Mouse (Mus musculus) thymus, postnatal 4 days (tissue): ENCODE results near the gene Pdlim1.

Experiments used
- DNase-seq: peaks from one replicate; pipeline ENCODE4 v3.0.0; 2021

Gene Pdlim1

DNA sequence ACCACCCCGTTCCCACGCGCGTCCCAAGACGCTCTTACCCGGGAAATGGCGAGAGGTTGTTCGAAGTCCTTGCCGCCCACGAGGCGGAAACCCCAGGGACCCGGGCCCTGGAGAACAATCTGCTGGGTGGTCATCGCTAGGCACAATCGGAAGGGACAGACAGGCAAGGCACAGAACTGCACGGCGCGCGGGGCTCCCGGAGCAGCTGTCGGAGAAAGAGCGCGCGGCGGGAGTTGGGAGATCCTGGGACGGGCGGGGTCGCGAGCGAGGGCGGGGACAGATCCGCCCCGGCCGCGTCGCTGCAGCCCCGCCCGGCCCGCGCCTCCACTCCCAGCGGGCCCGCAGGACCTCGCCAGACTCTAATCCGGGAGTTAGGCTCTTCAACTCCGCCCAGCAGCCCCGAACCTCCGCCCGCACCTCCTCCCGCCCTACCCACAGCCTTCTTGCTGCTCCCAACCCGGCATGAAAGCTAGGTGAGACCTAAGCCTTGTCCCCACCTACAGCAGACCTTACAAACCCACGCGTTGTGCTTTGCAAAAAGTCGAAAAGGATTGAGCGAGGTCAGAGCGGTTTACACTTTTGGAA lies at the start of gene Pdlim1:
TSS of gene Pdlim1 (minus strand) at position 535 of the 585 bp plus-strand sequence.
- DNase-seq: peak; percentile 85

DNA sequence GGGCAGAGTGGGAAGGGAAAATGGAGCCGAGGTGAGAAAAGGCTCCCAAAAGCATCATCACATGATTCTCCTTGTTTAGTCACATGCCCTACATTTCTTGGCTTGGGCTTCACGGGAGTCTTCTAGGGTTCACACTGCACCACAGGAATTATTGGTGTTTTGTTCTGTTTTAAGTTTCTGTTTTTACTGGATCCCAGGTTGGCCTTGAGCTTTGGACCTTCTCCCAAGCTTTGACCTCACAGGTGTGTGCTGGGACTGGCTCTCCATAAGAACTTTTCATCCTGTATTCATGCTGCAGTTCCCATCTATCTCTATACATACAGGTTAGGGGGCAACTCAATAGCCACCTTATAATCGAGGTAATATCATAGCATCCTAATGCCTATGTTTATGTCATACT lies 47.6 kb upstream of the Pdlim1 start:
- no peak for DNase-seq

DNA sequence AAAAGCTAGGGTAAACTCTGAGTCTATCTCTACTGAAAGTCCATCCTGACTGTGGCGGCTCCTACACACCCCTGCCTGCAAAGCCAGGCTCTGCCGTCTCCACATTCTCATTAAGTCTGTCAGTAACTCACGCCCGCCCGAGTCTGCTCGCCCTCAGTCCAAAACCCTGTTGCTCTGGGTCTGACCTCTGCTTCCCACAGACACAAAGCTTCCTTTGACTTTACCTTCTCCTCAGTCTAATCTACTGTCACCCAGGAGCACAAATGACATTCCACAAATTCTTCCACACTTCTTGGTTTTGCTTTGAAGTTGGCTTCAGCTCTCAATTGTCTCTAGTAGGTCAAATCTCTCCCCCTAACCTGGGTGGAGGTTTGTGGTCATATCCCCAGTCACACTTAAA lies 46.9 kb upstream of the Pdlim1 start:
- no peak for DNase-seq

DNA sequence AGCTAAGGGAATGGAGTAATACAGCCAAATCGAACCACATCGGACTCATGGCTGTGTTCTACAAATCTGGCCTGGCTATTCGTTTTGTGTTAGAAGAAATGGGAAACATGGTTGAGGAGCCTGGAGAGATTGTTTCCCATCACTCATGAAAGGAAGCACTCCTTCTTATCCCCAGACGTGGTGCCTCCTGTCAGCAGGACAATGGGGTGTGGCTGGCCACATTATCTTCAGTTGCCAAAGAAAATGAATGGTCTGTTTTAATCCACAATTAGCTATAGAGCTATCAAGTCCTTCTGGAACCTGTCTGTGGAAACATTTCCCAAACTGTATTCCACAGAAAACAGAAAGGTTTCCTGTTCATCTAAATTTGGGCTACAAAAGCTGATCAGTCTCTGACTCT lies 45.4 kb upstream of the Pdlim1 start:
- DNase-seq: no peak

DNA sequence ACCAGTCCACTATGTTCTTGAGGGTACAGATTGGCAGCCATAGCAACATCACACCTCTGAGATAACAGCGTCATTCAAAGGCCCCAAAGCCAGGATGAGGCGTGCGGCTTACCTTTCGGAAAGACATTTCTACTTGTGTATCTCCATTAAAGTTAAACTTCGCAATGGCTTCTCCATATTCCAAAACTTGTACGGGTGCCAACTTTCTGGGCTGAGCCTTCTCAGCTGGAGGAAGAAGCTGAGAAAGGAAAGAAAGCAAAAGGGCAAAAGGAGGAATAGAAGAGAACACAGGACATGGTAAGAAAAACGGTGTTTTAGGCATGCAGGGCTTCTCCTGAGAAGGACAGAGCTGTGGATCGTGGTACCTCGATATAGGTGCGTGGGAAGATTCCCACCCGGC lies 42.6 kb upstream of the Pdlim1 start:
- no peak for DNase-seq

DNA sequence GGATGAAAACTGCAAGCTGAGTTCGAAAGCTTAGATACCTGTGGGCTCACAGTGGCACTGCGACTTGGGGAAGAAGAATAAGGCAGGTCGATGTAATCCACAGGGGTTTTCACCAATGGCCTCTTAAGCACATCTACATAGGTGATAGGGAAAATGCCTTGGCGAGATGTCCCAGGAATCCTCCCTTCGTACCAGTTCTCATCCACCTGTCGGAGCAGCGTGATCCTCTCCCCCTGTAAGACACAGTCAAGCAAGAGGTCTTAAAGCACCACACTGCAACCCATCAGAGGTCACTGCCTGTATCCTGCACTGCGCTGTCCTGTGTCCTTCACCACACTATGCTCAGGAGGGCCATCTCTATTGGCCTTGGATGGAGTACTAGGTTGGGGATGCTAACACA lies 40.0 kb upstream of the Pdlim1 start:
- no peak for DNase-seq

DNA sequence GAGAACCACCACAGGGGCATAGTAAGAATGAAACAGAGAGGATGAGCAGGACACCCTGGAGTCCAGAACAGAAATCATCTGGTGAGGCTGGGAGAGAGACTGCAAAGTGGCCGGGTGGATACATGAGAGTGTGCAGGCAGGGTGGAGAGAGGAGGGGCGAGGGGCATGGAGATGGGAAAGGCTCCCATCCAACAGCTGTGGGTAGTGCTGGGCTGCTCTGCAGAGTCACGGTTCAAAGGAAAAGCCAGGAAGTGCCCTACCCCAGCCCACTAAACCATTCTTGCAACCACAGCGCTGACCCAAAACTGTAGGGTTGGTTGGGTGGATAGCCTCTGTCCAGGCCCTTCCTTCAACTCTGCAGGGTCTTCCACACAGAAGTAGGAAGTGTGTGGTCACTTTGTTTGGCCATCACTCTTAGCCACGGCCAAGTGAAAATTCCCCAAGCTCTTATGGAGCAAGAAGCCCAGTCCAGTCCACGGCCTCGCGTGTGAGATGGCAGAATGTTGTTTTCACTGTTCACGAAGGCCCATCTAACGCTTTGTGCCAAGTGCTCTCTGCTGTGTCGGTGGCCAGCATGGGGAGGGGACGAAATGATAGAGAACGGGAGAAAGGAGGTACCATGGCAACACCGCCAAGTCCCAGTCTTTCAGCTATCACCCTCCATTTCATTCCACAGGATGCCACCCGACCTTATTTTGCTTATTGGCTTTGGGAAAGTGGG lies 38.9 kb upstream of the Pdlim1 start:
- no peak for DNase-seq

DNA sequence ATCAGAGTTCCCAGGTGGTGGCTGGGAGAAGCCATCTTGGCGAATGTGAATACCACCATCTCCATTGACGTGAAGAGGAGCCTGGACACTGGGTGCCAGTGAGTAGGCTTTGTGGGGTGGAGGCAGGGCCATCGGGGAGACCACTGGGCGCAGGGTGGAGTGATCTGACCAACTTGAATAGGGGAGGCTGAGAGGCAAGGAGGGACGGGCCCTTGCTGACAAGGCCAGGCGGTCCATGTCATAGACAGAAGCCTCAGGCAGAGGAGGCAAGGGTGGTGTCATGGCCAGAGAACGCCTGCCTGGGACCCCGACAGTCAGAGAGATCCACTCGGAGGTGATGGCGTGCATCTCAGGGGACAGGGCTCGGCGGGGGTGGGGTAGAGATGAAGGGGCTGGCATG lies 38.3 kb upstream of the Pdlim1 start:
- no peak for DNase-seq

DNA sequence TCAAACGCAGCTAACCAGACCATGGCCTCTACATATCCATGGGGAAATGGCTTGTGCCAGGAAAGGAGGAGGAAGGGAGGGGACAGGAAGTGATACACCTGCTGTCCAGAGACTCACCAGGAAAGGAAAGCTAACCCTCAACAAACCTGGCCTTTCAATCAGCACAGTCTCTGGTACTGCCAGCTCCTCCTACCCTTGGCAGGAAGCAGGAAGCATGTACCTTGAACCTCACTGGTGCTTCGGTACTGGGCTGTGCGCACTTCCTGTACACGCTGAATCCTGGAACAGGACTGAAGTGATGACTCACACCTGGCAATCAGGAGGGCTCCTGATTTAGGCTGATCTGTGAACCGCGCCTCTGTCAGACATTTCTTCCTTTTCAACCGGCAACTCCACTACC lies 35.9 kb upstream of the Pdlim1 start:
- no peak for DNase-seq

DNA sequence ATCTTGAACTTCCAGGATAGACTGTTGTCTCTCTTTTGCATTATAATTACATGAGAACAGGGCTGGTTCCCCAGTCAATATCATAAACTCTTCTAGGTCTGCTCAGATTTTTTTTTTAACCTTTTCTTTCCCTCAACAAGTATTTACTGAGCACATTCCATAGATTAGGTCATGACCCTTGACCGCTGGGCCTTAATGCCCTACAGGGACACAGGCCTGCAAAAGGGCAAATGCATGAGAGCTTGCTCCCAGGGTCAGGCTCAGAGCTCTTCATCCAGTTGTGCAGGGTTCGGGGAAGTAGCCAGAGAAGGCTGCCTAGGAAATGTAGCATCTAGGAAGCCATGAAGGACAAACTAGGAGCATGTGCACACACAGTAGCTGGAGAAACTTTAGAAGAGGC lies 35.0 kb upstream of the Pdlim1 start:
- DNase-seq: no peak

DNA sequence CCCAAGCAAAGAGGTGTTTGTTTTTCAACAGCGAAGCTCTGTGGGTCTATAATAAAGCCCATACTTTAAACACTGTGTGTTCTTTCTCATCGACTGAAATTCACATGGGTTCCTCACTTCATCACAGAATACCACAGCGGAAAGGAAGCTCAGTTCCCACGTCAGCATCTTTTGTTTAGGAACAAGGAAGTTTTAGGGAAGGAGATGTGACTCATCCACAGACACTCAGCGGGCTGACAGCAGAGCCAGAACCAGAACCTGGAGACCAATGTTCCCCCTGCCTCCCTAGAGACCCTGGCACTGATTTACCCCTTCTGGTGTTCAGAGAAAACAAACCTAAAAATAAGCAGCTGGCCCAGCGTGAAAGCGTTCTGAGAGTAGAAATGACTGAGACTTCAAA lies 33.8 kb upstream of the Pdlim1 start:
- no peak for DNase-seq

DNA sequence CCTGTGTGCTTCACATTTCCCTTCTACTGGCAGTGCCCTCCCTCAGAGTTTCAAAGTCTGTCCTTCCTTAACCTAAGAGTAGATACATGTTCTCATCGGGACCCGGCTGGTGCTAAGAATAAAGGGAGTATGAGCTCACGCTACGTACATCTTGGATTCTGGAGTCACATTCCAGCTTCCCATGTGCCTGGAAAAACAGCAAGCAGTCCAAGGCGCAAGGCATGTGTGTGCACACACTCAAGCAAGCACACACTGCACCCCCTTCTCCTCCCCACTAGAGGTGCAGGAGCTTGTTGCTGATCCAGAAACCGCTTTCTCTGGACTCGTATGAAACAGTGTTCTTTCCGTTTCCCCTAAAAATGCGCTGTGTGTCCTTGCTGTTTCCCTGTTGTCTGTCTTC lies 31.3 kb upstream of the Pdlim1 start:
- DNase-seq: no peak

DNA sequence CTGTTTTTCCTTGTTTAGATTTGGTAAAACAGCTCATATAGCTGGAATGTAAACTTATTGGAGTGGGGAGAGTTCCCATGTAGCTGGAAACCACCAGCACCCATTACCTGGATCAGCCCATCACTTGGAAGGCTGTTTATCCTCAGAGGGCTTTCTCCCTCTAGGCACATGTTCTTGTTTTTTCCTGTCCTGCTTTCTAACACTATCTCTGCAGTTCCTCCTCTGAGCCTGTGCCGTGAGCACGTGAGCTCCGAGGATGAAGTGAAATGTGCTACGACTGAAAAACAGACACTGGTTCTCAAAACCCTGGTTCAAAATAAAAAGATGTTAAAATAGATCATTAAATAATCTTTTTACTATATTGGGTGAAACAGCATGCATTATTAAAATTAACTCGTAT lies 30.8 kb upstream of the Pdlim1 start:
- no peak for DNase-seq

DNA sequence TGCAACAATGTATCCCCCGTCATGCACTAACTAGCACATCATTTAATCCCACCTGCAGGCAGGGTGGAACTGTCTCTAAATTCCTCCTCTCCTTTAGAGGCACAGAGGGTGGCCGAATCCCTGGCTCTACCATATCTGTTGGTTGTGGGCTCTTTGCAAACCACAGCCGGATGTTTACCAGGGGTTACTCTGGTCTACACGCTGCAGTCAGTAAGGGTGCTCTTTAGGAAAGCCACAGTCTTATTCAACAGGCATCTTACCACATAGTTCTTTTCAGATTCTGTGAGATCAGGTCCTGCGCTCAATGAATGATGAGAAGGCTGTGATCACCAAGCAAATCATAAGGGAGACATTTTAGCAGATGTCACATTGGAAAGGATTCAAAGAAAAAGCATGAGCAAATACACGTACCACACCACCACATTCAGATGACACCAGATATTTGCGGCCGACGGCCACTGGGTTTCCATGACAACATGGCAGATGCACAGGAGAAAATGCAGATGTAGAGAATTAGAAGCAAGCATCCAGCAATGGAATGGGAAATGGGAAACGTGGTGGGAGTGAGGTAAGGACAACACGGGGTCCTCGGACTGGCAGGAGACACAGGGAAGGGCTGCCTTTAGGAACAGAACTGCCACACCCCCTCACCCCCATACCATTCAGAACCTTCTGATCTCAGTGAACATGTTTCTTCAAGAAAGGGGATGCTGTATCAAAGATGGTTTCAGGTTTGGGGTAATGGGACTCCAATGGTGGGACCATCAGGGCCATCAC lies 28.5 kb upstream of the Pdlim1 start:
- no peak for DNase-seq

DNA sequence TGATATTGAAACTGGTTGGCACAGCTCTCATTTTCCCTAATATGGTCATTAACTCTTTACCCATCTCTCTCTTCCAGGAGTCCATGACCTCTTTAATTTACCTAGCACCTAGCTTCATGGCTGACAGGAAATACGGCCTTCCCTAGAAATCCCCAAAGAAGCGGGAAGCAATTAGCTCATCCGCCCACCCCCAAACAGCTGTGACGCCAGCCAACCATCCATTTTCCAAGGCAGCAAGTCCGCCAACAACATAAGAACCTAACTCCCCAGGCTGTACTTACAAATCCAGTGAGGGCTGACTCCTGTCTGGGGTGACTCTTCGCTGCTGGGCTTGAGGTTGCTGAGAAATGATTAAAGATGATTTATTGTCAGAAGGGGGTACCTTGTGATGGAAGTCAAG lies 27.5 kb upstream of the Pdlim1 start:
- no peak for DNase-seq

DNA sequence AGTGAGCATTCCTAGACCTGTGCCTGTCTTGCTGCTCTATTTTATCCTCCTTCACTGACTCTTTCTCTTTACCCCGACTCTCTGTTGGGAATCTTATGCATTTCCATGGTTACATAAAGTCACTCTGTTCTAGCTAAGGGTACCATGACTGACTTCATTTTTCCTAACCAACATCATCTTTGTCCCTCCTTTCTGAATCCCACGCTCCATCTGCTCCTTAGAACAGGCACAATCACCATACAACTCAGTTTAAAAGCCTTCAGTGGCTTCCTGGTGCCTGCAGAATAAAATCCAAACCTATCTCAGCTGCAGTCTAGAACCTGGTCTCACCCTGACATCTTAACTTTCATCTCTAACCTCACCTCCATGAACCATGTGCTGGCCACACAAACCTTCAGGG lies 26.9 kb upstream of the Pdlim1 start:
- no peak for DNase-seq

DNA sequence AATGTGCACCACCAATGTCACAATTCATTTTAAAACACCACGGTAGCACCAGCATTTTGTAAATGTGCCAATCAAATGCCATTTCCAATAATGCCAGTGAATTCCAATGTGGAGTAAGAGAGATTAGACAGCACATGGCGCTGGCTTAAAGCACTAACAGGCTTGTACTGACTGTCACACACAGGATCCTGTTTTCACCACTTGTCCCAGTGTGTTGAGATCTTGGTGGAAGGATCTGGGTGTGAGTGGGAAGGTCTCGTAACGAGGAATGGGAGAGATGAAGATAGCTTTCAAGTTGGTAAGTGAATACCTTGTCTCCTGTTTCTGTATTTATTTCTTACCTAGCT lies 26.1 kb upstream of the Pdlim1 start:
- no peak for DNase-seq

DNA sequence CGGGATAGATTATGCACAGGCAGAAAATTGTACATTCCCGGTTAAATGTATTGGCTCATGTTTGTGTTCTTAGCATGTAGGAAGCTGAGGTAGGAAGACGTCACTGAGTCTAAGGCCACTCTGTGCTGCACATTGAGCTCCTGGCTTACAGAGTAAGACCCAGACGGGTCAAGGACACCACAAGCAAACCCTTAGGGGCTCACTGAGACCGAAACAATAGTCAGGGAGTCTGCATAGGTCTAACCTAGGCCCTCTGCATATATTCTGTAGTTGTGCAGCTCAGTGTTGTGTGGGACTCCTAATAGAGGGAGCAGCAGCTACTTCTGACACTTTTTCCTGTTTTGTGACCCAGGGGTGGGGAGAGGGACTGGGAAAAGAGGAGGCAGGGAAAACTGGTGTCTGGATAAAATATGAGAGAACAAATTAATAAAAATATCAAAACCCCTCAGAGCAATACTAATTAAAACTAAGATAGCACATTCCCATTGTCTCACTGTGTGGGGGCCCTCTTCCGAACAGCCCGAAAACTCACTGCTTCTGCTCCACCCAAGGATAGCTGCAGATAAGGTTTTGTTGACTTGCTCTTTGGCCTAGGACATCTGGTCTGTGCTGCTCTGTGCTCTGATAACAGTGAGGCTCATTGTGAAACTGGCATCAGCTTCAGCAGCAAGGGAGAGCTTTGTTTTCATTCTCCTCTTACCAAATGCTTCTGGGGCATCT lies 25.6 kb upstream of the Pdlim1 start:
- no peak for DNase-seq

DNA sequence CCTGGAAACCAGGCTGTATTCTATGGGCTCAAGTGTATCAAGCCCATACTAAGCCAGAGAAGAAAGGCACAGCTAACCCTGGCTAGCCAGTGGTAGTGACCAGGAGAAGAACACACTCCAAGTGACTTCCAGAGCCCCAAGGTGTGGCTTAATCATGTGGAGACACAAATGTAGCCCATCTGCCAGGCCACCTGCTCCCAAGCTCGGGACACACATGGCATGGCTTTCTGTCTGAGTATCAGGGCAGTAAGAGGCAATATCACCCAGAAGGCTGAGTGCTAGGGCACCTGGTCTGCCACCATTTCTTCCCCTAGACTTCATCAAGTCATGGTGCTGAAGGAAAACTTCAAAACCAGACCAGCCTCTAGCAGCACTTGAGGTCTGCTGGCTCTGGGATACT lies 22.6 kb upstream of the Pdlim1 start:
- no peak for DNase-seq

DNA sequence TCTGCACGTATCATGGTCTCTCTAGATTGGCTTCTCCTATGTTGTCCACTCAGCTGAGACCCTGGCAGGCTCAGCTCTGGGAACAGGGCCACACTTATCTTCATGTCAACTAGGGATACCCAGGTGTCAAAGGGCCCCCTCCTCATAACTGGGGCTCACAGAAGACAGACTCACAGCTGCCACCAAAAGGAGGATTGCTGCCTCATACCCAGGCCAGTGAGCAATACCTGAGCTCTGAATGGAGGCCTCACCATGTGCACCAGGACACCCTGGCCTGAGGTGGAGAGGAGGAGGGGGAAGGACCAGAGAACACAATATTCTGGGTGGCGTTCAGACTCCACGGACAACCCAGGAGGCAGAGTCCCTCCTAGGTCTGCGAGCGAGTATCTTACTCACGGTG lies 22.1 kb upstream of the Pdlim1 start:
- no peak for DNase-seq

DNA sequence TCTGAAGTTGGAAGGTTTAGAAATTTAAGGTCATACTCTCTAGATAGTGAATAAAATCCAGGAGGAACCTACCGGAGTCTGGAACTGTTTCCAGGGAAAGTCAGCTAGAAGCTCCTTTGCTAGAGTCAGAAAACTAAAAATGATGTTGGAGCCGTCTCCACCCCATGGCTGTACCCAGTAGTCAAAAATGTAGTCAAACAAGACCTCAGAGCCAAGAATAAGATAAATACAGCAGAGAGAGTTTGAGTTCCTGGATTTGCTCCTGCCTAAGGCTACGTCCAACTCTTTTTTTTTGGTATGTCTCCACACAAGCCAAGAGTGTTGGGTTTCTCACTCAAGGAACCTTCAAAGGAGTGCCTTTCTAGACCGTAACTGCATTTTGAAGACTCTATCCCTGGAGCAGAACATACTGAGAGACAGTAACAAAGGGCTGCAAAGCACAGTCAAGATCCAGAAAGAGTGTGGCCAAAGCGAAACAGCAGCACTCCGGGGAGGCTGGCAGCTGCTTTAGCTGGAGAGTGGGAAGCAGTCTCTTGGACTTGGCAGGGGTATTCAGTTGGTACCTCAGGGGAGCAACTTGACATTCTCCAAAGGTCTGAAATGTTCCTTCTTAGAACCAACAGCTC lies 18.6 kb upstream of the Pdlim1 start:
- no peak for DNase-seq

DNA sequence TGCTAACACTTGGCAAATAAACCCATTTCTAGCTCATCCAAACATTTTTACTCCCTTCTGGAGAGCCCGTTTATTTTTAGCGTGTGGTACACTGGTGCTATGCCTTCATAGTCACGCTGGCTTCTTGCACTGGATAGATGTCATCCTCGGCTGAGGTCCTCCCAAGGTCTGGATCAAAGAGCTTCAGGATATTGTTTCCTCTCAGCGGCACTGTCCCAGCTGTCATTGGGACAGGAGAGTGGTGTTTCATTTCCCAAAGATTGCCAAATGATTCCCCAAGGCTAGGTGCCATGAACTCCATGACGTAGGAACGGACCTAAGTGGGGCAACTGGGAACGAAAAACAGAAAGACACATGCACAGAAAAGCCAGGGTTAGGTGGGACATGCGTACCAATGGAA lies 16.8 kb upstream of the Pdlim1 start:
- DNase-seq: no peak

DNA sequence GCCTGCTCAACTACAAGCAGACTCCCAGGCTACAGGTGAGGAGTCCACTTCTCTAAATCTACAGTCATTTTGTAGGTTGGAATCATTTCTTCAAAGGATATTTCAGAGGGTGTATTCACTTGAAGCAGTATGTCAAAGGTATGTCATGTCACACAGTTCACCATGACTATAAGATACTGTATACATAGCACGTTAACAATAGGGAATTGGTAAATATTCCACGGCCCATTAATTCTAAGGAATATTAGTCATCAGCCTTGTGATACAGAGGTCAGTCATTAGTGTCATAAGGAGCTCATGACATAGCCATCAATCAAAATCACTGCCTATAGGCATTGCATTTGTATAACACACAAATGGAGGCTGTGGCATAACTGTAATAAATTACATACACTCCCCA lies 13.1 kb upstream of the Pdlim1 start:
- no peak for DNase-seq
